Mouse (Mus musculus): ENCODE measurements at regions not wholly inside any gene's neighbourhood (a gene's known extent, or its start where the extent isn't known, plus 50 kb on each side); places are given as distances from the start of the nearest gene placed in this dataset.

GRCm38 (mm10) chr1:101113266-101113849, 1340.8 kb downstream of the Cntnap5b start:
- DNase-seq = no peak
- no peak overlapping the region for H3K27ac ChIP-seq (ENCODE audit: low read depth)
- H3K27me3 ChIP-seq (ENCODE audit: insufficient read depth, low read length) = no peaks in the 10 kb centered on the region
- TF ChIP-seq CTCF (IDR thresholded peaks at IDR 0.05; ENCODE audit: low read depth) = no peak
- H3K4me3 ChIP-seq (ENCODE audit: low read depth, low read length) = no peak overlapping the region
- H3K9me3 ChIP-seq (ENCODE audit: low read depth, low read length) = no peaks in the 10 kb centered on the region
- no peak overlapping the region for H3K9ac ChIP-seq
- no peak for ATAC-seq (ENCODE audit: insufficient read depth)
- no peak overlapping the region for H3K4me2 ChIP-seq
- no peaks in the 10 kb centered on the region for H3K4me1 ChIP-seq (ENCODE audit: insufficient read depth)
- no peaks in the 10 kb centered on the region for H3K36me3 ChIP-seq (ENCODE audit: insufficient read depth)
- WGBS = 98% methylated on average over 2 of the region's 2 CpGs

GRCm38 (mm10) chr1:101122091-101122825, 1349.7 kb downstream of the Cntnap5b start:
- H3K27me3 ChIP-seq (ENCODE audit: insufficient read depth, low read length) = no peaks in the 10 kb centered on the region

GRCm38 (mm10) chr1:101127242-101127641, 1354.7 kb downstream of the Cntnap5b start:
- Histone ChIP-seq H3K36me3 (ENCODE audit: insufficient read depth) (no peaks in the 10 kb centered on the region), H3K4me3 (ENCODE audit: low read depth, low read length) (no peak overlapping the region), H3K9me3 (ENCODE audit: low read depth, low read length) (no peaks in the 10 kb centered on the region), H3K27ac (ENCODE audit: low read depth) (no peak overlapping the region), H3K27me3 (ENCODE audit: insufficient read depth, low read length) (no peaks in the 10 kb centered on the region), H3K4me1 (ENCODE audit: insufficient read depth) (no peaks in the 10 kb centered on the region), H3K4me2 (no peak overlapping the region), H3K9ac (no peak overlapping the region)
- TF ChIP-seq CTCF (IDR thresholded peaks at IDR 0.05; ENCODE audit: low read depth) = no peak
- WGBS = 78% methylated on average over 1 of the region's 1 CpGs
- DNase-seq (no peak), ATAC-seq (ENCODE audit: insufficient read depth) (no peak)

More at GRCm38 (mm10) chr1:101122091-101122825, 1349.7 kb downstream of the Cntnap5b start:
- H3K9ac ChIP-seq = no peak overlapping the region
- ATAC-seq (ENCODE audit: insufficient read depth) (no peak), DNase-seq (no peak)
- no peak overlapping the region for H3K4me2 ChIP-seq
- H3K4me1 ChIP-seq (ENCODE audit: insufficient read depth) = no peaks in the 10 kb centered on the region
- no peak for TF ChIP-seq CTCF (IDR thresholded peaks at IDR 0.05; ENCODE audit: low read depth)
- WGBS = 88% methylated on average over 2 of the region's 2 CpGs
- no peaks in the 10 kb centered on the region for H3K36me3 ChIP-seq (ENCODE audit: insufficient read depth)
- no peaks in the 10 kb centered on the region for H3K9me3 ChIP-seq (ENCODE audit: low read depth, low read length)
- no peak overlapping the region for H3K27ac ChIP-seq (ENCODE audit: low read depth)
- H3K4me3 ChIP-seq (ENCODE audit: low read depth, low read length) = no peak overlapping the region

- Histone ChIP-seq H3K4me3 (ENCODE audit: low read depth, low read length) (no peak overlapping the region), H3K9ac (no peak overlapping the region), H3K4me1 (ENCODE audit: insufficient read depth) (no peaks in the 10 kb centered on the region), H3K36me3 (ENCODE audit: insufficient read depth) (no peaks in the 10 kb centered on the region), H3K27ac (ENCODE audit: low read depth) (no peak overlapping the region), H3K4me2 (no peak overlapping the region), H3K9me3 (ENCODE audit: low read depth, low read length) (no peaks in the 10 kb centered on the region), H3K27me3 (ENCODE audit: insufficient read depth, low read length) (no peaks in the 10 kb centered on the region)
- 58% methylated on average over 2 of the region's 2 CpGs for WGBS
- TF ChIP-seq CTCF (IDR thresholded peaks at IDR 0.05; ENCODE audit: low read depth) = no peak
- DNase-seq (peak; percentile 74), ATAC-seq (ENCODE audit: insufficient read depth) (no peak)
Measured at GRCm38 (mm10) chr1:101166666-101167065, 1394.1 kb downstream of the Cntnap5b start.

All from lung, embryonic 14.5 days (tissue).